Mouse (Mus musculus): Measurements from ENCODE around the gene Kynu. TPM values are rescaled to one million over a fixed set of nuclear protein-coding genes. Genes with fewer than 3 reads are reported as not detected.

Kynu gene
- polyA plus RNA-seq (2015; fragmentation: Illumina TruSeq; extraction: RNeasy Lipid Tissue Mini Kit (QIAGEN cat#74804); ENCODE audit: insufficient read depth, low replicate concordance) = 44.6 TPM

GRCm38 (mm10) chr2:43555062-43555888 lies at the start of gene Kynu:
TSS of gene Kynu (plus strand) at chr2:43555329.

Other genes starting within 250 kb of the Kynu start
- 107 TPM for gene Arhgap15, start 193.5 kb downstream of the Kynu start, polyA plus RNA-seq (2015; fragmentation: Illumina TruSeq; extraction: RNeasy Lipid Tissue Mini Kit (QIAGEN cat#74804); ENCODE audit: insufficient read depth, low replicate concordance)

All from spleen, adult 10 weeks (tissue).